Mouse (Mus musculus) heart, adult 9 months (tissue): Measurements from ENCODE around the gene Ackr1.

Experiments used
- DNase-seq, 2 experiments: peaks; one replicate each; pipeline ENCODE4 v3.0.0; 2022; ENCODE audit warnings: low spot score in 2 of 2

Gene Ackr1

GRCm38 (mm10) chr1:173333312-173334253 lies at the start of gene Ackr1:
Ackr1 (minus strand) TSS chr1:173333750.
- no peak for DNase-seq

DNA sequence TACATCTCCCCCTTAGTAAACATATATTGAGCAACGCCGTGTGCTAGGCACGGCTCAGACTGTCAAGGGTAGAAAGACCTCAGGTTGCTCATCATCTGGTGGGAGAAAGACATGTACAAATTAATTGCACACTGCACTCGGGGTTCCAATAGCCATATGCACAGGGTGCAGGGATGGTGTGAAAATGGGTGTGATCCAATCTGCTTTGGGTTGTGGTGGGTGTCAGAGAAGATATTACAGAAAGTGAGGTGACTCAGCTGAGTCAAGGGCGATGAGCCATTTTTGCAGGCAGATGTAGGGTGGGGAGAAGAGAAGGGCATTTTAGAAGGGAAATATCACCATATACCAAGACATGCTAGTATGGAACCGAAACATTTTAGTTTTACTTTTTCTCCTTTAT lies 47.9 kb upstream of the Ackr1 start:
- no peak for DNase-seq

- peak in 1 of 2 experiments; percentile 29 for DNase-seq
These were observed 44.0 kb upstream of the Ackr1 start for GRCm38 (mm10) chr1:173377380-173378112.

DNA sequence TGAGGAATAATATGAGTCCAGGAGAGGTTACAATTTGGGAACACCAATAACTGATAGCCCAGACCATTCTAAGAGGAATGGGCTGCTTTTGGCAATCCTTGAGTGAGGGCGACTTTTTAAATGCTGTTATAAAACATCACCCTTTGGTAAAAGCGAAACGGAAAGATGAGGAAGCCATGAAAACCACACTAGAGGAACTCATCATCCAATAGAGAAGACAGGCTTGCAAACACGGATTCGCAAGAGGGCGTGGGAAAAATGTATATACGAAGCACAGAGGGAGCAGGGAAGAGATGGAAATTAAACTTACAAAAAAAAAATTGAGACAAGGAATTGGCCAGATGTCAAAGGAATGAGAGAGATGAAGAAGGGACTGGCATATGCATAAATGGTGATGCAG lies 40.5 kb upstream of the Ackr1 start:
- DNase-seq: no peak

- no peak for DNase-seq
These were observed 38.0 kb upstream of the Ackr1 start for GRCm38 (mm10) chr1:173371586-173371985.

DNA sequence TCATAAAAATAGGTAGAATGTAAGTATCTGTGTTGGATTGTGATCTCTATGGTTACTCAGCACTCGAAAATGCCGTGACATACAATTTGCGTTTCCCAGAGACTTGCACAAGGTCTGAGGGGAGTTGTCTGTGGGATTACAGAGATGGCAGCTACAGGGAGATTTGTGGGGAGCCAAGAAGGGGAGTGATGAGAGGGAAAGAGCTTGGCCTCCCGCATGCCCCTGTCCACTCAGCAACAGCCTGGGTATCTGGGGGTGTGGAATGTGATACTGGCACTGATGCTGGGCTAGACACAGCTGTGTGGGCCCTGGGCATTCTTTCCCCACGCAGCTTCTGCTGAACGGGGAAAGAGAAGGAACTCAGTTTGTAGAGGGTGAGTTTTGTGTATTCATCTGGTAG lies 36.9 kb upstream of the Ackr1 start:
- DNase-seq: no peak

DNA sequence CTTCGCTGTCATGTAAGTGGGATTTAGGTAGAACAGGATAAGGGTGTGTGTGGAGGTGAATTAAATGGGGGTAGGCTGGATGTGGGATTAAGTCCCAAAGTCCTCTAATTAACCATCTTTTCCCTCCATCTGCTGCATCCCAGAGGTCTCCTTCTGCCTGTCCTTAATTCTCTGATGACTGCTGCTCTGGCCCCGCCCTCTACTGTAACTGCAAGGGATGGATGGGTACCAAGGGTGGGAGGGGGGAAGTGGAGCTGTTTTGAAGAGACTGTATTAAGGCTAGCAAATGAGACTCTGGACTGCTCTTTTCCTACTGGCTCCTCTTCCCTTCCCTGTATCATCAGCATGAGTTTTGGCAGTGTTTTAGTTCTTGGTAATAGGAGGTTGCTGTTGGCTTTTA lies 36.1 kb upstream of the Ackr1 start:
- no peak for DNase-seq

DNA sequence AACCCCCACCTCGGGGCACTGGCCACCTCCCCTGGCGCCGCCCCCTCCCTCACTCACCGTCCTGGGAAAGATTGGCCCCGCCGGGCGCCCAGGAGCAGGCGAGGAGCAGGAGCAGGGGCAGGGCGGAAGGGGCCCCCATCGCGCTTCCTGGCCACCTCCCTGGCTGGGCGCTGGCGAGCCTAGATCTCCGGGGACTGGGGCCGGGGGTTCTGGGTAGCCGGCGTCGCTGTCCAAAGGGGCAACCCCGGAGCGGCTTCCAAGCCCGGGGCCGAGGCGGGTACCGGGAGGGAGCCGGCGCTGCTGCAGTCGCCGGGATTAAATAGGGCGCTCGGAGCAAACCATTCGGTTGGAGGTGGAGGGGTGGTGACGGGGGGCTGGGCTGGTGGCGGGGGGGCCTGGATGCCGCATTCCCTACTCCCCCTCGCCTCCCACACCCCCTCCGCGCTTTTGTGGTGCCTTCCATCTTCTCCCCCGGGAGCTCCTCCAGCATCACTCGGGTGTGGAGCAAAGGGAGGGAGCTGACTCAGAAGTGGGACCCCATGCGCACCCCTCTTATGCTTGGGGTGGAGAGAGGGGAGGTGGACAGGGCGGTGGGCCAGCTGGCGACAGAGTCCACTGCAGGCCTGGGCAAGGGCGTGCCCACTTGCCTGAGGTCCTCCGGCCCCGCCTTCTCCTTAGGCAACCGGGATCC lies 34.0 kb upstream of the Ackr1 start, which contains the start of gene Cadm3:
Gene Cadm3, minus strand, starts transcription at position 340 of the 691 bp plus-strand sequence.
- peak in 1 of 2 experiments; percentile 14 for DNase-seq

DNA sequence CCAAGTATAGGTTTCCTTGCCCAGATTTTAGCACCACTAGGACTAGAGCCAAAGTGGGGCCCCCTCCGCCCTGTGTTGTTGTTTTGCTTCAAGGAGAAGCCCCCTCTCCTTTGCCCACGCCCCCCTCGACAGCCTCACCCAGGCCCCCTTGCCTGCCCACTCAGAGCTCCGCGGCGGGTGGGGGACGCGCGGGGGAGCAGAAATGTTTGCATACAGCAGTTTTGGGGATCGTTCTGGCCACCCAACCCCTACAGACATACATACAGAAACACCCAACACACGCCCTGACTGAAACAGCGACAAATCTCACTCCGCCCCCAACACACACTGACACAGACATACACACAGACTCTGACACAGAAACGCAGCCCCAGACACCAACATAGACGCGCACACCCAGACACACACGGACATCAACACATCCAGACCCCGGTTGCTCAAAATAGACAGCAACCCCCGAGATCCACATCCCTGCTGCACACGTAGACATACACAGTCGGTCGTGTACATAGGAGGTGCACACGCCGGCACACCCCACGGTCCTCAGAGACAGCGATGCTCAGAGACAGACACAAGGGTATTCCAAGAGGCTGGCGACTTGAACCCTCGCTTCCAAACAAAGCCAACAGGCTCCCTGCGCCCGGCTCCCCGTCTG lies 33.3 kb upstream of the Ackr1 start:
- no peak for DNase-seq

GRCm38 (mm10) chr1:173365970-173366409 lies 32.4 kb upstream of the Ackr1 start:
- DNase-seq: no peak

GRCm38 (mm10) chr1:173364125-173364800 lies 30.7 kb upstream of the Ackr1 start:
- DNase-seq: no peak

GRCm38 (mm10) chr1:173363436-173363835 lies 29.9 kb upstream of the Ackr1 start:
- DNase-seq: no peak

DNA sequence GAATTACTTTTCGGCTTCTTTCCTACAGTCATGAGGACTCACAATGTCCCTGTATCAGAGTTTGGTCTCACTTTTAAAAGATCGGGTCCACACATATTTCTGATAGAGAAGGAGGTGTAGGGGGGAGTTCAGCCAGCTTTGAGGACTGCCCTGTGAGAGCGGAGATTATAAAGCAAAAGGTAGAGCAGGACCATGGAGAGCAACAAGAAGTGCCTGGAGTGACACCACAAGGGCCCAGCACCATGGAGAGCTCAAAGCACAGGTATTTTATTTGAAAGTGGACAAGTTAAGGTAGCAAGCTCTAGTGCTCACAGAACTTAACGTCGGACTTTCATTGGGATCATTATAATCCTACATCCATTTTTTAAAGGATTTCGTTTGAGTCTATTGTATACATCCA lies 28.1 kb upstream of the Ackr1 start:
- peak in 1 of 2 experiments; percentile 17 for DNase-seq

GRCm38 (mm10) chr1:173359590-173360290 lies 26.2 kb upstream of the Ackr1 start:
- DNase-seq: no peak

DNA sequence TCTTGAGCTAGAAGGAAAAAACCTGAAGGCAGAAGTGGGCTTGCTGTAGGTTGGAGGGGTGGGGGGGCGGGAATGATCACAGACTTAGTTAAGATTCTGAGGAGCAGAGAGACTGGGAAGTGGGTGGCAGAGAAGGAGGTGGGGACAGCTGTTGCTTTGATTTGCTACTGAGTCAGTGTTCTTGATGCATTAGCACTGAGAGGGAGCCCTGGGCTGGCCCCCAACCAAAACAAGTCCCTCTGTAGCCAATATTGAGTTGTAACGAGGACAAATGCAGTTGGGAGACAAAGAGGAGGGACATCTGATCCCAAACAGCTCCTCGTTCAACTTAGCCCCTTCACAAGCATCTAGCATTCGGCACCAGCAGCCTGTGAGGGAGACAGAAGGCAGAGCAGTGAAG lies 24.2 kb upstream of the Ackr1 start:
- no peak for DNase-seq

DNA sequence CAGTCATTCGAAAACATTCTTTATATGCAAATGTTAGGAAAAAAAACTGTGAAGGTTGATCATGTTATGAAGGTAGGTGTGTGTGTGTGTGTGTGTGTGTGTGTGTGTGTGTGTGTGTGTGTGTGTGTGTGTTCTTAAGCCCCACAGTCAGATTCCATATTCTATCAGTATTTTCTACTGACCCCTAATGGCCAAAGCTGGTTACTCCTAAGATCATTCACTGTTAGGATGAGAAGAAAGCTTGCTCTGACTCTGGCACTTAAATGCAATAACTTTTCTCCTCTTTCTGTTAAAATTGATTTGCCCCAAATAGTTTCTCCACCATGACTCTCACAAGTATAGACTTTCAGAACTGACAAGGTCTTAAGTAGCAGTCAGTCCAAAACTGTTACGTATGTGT lies 23.1 kb upstream of the Ackr1 start:
- no peak for DNase-seq

DNA sequence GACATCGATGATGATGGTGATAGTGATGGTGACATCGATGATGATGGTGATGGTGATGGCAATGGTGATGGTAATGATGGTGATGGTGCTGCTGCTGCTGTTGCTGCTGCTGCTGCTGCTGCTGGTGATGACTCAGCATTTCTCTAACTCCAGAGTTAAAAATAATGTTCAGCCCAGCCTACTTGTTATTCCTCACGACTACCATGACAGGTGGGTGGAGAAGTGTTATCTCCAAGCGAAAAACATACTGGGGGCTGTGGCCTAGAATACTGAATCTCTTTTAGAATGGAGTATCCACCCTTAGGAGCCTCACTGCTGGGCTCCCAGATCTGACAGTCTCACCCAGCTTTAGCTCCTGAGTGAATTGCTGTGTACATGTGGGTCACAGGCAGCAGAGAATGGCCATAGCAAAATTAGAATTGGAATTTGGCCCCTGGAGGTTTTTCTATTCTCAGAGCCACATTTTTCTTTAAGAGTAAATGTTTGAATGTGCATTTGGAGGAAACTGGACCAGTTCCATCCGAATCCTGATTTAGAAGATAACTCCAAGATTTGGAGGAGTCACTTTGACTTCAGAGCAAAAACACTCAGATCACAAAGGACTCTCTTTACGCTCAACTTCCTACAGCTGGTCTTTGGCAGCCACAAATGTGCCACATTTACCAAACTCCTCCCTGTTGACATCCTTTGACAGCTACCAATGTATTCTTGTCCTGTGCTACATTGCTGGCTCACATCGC lies 21.7 kb upstream of the Ackr1 start:
- no peak for DNase-seq

DNA sequence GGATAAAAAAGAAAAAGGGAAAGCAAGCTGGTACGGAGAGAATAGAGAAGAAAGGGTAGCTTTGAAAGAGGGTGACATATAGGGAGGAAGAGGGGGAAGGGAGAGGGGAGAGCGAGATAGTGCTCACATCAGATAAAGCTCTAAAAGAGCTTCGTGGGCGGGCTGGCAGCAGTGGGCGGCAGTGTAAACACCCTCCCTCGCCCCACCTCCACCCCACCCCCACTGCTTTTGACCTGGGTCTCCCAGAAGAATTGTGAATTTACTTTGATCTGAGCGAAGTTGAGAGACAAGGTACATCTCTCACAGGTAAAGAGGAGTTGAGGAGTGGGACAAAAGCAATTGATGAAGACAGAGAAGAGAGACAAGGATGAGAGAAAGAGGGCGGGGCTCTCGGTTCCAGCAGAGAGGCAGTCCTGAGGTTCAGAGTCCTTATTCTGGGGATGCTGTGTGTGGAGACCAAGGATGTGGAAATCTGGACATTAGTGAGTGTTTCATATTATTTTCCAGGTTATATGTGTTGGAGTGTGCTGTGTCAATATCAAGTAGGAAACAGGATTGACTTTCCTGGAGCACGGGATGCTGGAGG lies 16.9 kb upstream of the Ackr1 start, which contains the start of gene Aim2:
Gene Aim2, plus strand, starts transcription at position 508 of the 586 bp plus-strand sequence.
- no peak for DNase-seq

DNA sequence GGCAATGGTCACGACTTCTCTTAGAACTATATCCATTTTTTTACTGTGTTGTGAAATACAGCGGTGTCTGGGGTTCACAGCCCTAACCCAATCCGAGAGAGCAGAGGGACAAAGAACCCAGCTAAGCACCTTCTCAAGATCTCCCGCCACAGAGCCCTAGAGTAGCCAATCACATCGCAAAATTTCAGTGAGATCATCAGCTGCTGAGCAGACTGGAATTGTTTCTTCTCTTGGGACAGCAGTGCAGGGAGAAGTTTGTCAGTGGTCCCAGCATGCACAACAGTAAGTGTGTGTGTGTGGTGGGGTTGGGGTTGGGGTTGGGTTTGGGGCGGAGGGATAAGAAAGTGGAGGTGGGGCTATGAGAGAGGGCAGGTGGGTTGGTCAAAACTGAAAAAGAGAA lies 16.4 kb upstream of the Ackr1 start:
- peak; percentile 23 to 27 for DNase-seq
